Mouse (Mus musculus) right cerebral cortex, postnatal 36 days (tissue): ENCODE measurements around the gene Acot8.

ENCODE experiments used
- DNase-seq, 2 experiments: peaks; one replicate each; pipeline ENCODE4 v3.0.0; 2022; ENCODE audit warnings: low spot score in 2 of 2, mixed read lengths in 1 of 2

Acot8 gene

GRCm38 (mm10) chr2:164783926-164784581, 20.6 kb downstream of the Acot8 start:
- DNase-seq, result no peak

- no peak for DNase-seq
Measured at GRCm38 (mm10) chr2:164781876-164782275, 22.8 kb downstream of the Acot8 start.

- DNase-seq, result no peak
Measured at GRCm38 (mm10) chr2:164779481-164780086, 25.1 kb downstream of the Acot8 start, which contains the start of gene Tnnc2. Gene Tnnc2 (minus strand): TSS chr2:164779967.

- DNase-seq, result no peak
Measured at GRCm38 (mm10) chr2:164778809-164779208, 25.9 kb downstream of the Acot8 start.

- no peak for DNase-seq
Measured at GRCm38 (mm10) chr2:164778015-164778287, 26.7 kb downstream of the Acot8 start.

GRCm38 (mm10) chr2:164777246-164778014, 27.3 kb downstream of the Acot8 start:
- DNase-seq, result no peak

GRCm38 (mm10) chr2:164776801-164777200, 27.9 kb downstream of the Acot8 start:
- no peak for DNase-seq

GRCm38 (mm10) chr2:164776130-164776529, 28.6 kb downstream of the Acot8 start:
- DNase-seq, result no peak

- DNase-seq, result no peak
Measured at GRCm38 (mm10) chr2:164773989-164774364, 30.7 kb downstream of the Acot8 start.

GRCm38 (mm10) chr2:164773229-164773988, 31.3 kb downstream of the Acot8 start:
- no peak for DNase-seq

GRCm38 (mm10) chr2:164771123-164771522, 33.6 kb downstream of the Acot8 start:
- no peak for DNase-seq

- no peak for DNase-seq
Measured at GRCm38 (mm10) chr2:164770279-164770678, 34.4 kb downstream of the Acot8 start.

- peak; percentile 96 to 97 for DNase-seq
Measured at GRCm38 (mm10) chr2:164769258-164770037, 35.2 kb downstream of the Acot8 start, which contains the start of gene Ube2c. Gene Ube2c (plus strand): TSS chr2:164769898.

GRCm38 (mm10) chr2:164767812-164768540, 36.7 kb downstream of the Acot8 start:
- DNase-seq, result no peak

GRCm38 (mm10) chr2:164765841-164766240, 38.8 kb downstream of the Acot8 start:
- peak in 1 of 2 experiments; percentile 50 for DNase-seq

- no peak for DNase-seq
Measured at GRCm38 (mm10) chr2:164762593-164762992, 42.1 kb downstream of the Acot8 start.

- DNase-seq, result no peak
Measured at GRCm38 (mm10) chr2:164761971-164762370, 42.7 kb downstream of the Acot8 start.

GRCm38 (mm10) chr2:164761502-164761901, 43.2 kb downstream of the Acot8 start:
- DNase-seq, result no peak

GRCm38 (mm10) chr2:164760059-164760833, 44.4 kb downstream of the Acot8 start:
- DNase-seq, result no peak

- no peak for DNase-seq
Measured at GRCm38 (mm10) chr2:164758692-164759091, 46.0 kb downstream of the Acot8 start.
